Mouse (Mus musculus) bone marrow, adult 2 months (tissue): ENCODE data around the gene Stoml3. TPM values are rescaled to one million over a fixed set of nuclear protein-coding genes. Genes with fewer than 3 reads are reported as not detected.

ENCODE experiments used
- H3K27ac ChIP-seq: fragments of 200-500 bp; 2 replicates; pipeline ENCODE4 v1.5.1; 2012; ENCODE audit warnings: low read depth, mild to moderate bottlenecking, control low read depth, inconsistent platforms, low read length; ENCODE audit not compliant: control insufficient read depth, poor library complexity, insufficient read depth
- H3K4me1 ChIP-seq: fragments of 200-500 bp; 2 replicates; pipeline ENCODE4 v1.6.1; 2011; ENCODE audit warnings: low read length; ENCODE audit not compliant: control insufficient read depth, insufficient read depth
- H3K4me3 ChIP-seq: fragments of 200-500 bp; replicated peaks from 2 replicates; pipeline ENCODE3; 2011; ENCODE audit warnings: mild to moderate bottlenecking, low read depth, low read length, control low read depth; ENCODE audit not compliant: control insufficient read depth
- CTCF ChIP-seq: fragments of 200-500 bp; IDR thresholded peaks from 2 replicates; pipeline ENCODE4 v1.5.1; 2011; ENCODE audit warnings: low read length, control low read depth; ENCODE audit not compliant: control insufficient read depth, insufficient read depth
- POLR2A ChIP-seq: fragments of 200-500 bp; IDR thresholded peaks from 2 replicates; pipeline ENCODE4 v1.6.1; 2011; ENCODE audit warnings: low read depth, mild to moderate bottlenecking, control low read depth, low read length, borderline replicate concordance; ENCODE audit not compliant: control insufficient read depth
- WGBS: fragments of 180-500 bp; shearing (Covaris S2); methylation state at CpG from one replicate; pipeline ENCODE4 v1.1.7; 2018; 5-methylcytosine and 5-hydroxymethylcytosine counted together
- polyA plus RNA-seq: library from polyadenylated mRNA; stranded (reverse); fragments of >200 nt; gene quantifications from 2 replicates; pipeline ENCODE4 v1.2.4, GENCODE M21; 2011; ENCODE audit warnings: low replicate concordance; ENCODE audit not compliant: missing spikeins, insufficient read depth, insufficient read length

Stoml3 gene
- polyA plus RNA-seq: not detected in 2 replicates

DNA sequence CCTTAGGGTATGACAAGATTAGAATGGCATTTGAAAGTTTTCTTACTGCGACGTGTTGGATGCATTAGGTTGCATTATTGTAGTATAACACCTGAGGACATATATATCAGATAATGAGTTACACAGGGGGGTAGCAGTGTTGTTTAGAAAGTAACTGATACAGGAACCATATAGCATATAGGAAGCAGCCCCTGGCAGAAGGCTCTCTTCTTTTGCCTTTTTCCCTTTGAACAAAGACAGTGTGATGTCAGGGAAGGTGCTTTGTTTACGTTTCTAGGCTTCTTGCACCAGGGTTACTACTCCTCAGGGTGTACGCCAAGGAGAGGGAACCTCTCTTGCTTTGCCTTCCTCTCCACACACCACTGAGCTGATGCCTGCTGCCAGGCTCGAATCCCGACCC, at the start of gene Stoml3:
Stoml3 (plus strand) TSS at position 301 of the 400 bp plus-strand sequence.
- TF ChIP-seq POLR2A (no peak), CTCF (no peak)
- WGBS: 74% methylated on average over 6 of the region's 6 CpGs
- Histone ChIP-seq H3K4me3 (no peak within 1 kb of the TSS), H3K4me1 (peaks cover 1% of the 10 kb centered on the region), H3K27ac (no peak within 1 kb of the TSS)

- Histone ChIP-seq H3K4me1 (peaks cover 1% of the 10 kb centered on the region; the same call in 1 of the 2 replicates), H3K27ac (no peak overlapping the region), H3K4me3 (no peak overlapping the region)
- TF ChIP-seq POLR2A (no peak), CTCF (no peak)
- WGBS: 85% methylated on average over 5 of the region's 5 CpGs
These were observed 42.9 kb upstream of the Stoml3 start for GRCm38 (mm10) chr3:53445540-53445939.

DNA sequence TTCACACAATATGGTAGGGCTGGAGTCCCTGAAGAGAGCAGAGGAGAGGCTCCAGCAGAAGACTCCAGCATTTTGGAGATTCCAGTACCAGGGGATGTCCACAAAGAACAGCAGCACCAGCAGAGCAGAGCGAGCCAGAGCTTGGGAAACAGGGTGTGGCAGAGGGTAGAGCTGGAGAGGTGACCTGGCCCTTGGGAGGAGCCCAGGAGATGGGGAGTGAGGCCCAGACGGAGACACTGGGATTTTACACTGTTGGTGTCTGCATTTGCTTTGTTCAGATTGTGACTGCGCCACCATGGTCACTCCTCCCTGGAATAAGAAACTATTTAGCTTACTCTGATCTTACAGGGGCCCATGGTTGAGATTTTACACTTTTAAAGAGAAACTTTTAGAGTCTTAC, 41.7 kb upstream of the Stoml3 start:
- no peak for TF ChIP-seq CTCF
- no peak for TF ChIP-seq POLR2A
- WGBS: 91% methylated on average over 3 of the region's 3 CpGs
- Histone ChIP-seq H3K4me1 (peaks cover 1% of the 10 kb centered on the region; the same call in 1 of the 2 replicates), H3K4me3 (no peak overlapping the region), H3K27ac (no peak overlapping the region)

- H3K4me1 ChIP-seq: peaks cover 1% of the 10 kb centered on the region; the same call in 1 of the 2 replicates
- WGBS: 24% methylated on average over 2 of the region's 2 CpGs
- no peak for TF ChIP-seq POLR2A
- TF ChIP-seq CTCF: no peak
- H3K27ac ChIP-seq: no peak overlapping the region
- no peak overlapping the region for H3K4me3 ChIP-seq
These were observed 40.2 kb upstream of the Stoml3 start for GRCm38 (mm10) chr3:53448208-53448607.

DNA sequence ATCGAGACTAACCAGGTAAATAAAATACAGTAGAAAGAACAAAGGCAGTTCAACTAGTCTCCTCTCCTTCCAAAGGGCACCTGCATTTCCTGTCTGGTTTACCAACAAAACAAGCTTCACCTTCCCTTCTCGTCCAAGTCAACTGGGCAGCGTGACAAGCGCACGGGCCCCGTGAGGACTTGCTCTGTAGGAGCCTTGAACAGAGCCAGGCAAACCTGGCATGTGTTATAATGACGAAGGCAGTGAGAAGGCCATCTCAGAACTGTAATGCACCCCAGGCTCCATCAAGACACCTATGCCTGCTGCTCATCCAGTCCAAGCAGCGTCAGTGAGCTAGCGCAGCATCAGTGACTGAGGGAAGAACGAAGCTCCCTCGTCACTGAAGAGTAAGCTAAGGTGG, 37.8 kb upstream of the Stoml3 start:
- TF ChIP-seq POLR2A (no peak), CTCF (no peak)
- Histone ChIP-seq H3K4me3 (no peak overlapping the region), H3K27ac (no peak overlapping the region), H3K4me1 (no peaks in the 10 kb centered on the region)
- WGBS: 92% methylated on average over 11 of the region's 11 CpGs

DNA sequence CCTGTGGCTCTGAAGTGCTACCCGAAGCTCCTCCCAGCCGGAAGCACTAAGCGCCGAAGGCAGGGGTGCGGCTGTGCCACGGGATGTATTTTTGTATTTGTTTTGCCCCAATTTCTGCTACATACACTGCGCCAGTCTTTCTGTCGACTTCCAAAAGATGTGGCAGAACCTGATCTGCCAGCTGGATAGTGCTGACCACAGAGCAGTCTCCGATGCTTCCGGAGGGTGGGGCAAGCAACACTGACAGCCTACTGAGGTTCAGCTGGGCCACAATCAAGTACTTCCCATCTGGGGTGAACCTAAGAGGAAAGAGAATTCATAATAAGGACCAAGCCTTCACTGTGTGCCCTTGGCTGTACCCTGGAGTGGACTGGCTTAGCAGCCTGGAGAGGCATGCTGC, 36.1 kb upstream of the Stoml3 start:
- Histone ChIP-seq H3K4me1 (no peaks in the 10 kb centered on the region), H3K4me3 (no peak overlapping the region), H3K27ac (no peak overlapping the region)
- no peak for TF ChIP-seq CTCF
- TF ChIP-seq POLR2A: no peak
- 86% methylated on average over 10 of the region's 10 CpGs for WGBS

GRCm38 (mm10) chr3:53453346-53453745, 35.1 kb upstream of the Stoml3 start:
- TF ChIP-seq CTCF: no peak
- TF ChIP-seq POLR2A: no peak
- no peak overlapping the region for H3K27ac ChIP-seq
- no peaks in the 10 kb centered on the region for H3K4me1 ChIP-seq
- no peak overlapping the region for H3K4me3 ChIP-seq
- 87% methylated on average over 7 of the region's 7 CpGs for WGBS

GRCm38 (mm10) chr3:53454005-53454404, 34.4 kb upstream of the Stoml3 start:
- 81% methylated on average over 6 of the region's 6 CpGs for WGBS
- TF ChIP-seq POLR2A: no peak
- no peak for TF ChIP-seq CTCF
- H3K4me3 ChIP-seq: no peak overlapping the region
- H3K27ac ChIP-seq: no peak overlapping the region
- H3K4me1 ChIP-seq: no peaks in the 10 kb centered on the region

- Histone ChIP-seq H3K4me3 (no peak overlapping the region), H3K27ac (no peak overlapping the region), H3K4me1 (no peaks in the 10 kb centered on the region)
- TF ChIP-seq CTCF: no peak
- no peak for TF ChIP-seq POLR2A
- 87% methylated on average over 6 of the region's 6 CpGs for WGBS
These were observed 33.9 kb upstream of the Stoml3 start for GRCm38 (mm10) chr3:53454561-53454960.
